Mouse (Mus musculus) v-Abl transformed pro-B cells (cell line): ENCODE results near the gene Klf3.

ENCODE experiments used
- in situ Hi-C, 2 experiments: fragments of 400-800 bp; cut with MboI; formaldehyde crosslinking; loops; one replicate each; pipeline ENCODE4 v1.15.1; 2025; ENCODE audit not compliant: unreplicated experiment in 2 of 2

The Klf3 gene

GRCm38 (mm10) chr5:64866331-64867050 lies 63.3 kb downstream of the Klf3 start:
- in situ Hi-C loops = loop anchor here in 1 of 2 experiments (25.0 kb wide), 1 partner anchor 954 kb away; no protein-coding TSS in a partner anchor

GRCm38 (mm10) chr5:64867124-64867523 lies 63.9 kb downstream of the Klf3 start:
- in situ Hi-C loops = loop anchor here in 1 of 2 experiments (25.0 kb wide), 1 partner anchor 955 kb away; no protein-coding TSS in a partner anchor

- in situ Hi-C loops = loop anchor here in 1 of 2 experiments (25.0 kb wide), 1 partner anchor 955 kb away; no protein-coding TSS in a partner anchor
Measured at GRCm38 (mm10) chr5:64867551-64867950, 64.4 kb downstream of the Klf3 start.

- in situ Hi-C loops = loop anchor here (25.0 kb wide), 2 partner anchors 336 to 811 kb away; partner anchors contain the start of gene Pds5a (in 1 of the 2)
Measured at GRCm38 (mm10) chr5:64876086-64876830, 73.1 kb downstream of the Klf3 start.

- in situ Hi-C loops = loop anchor here (25.0 kb wide), 2 partner anchors 335 to 810 kb away; partner anchors contain the start of gene Pds5a (in 1 of the 2)
Measured at GRCm38 (mm10) chr5:64877235-64878026, 74.2 kb downstream of the Klf3 start.

GRCm38 (mm10) chr5:64878027-64878425 lies 74.8 kb downstream of the Klf3 start:
- in situ Hi-C loops = loop anchor here (25.0 kb wide), 2 partner anchors 334 to 809 kb away; partner anchors contain the start of gene Pds5a (in 1 of the 2)

- in situ Hi-C loops = loop anchor here (25.0 kb wide), 2 partner anchors 334 to 809 kb away; partner anchors contain the start of gene Pds5a (in 1 of the 2)
Measured at GRCm38 (mm10) chr5:64878526-64878925, 75.3 kb downstream of the Klf3 start.

GRCm38 (mm10) chr5:64879241-64879640 lies 76.1 kb downstream of the Klf3 start:
- in situ Hi-C loops = loop anchor here (25.0 kb wide), 2 partner anchors 333 to 808 kb away; partner anchors contain the start of gene Pds5a (in 1 of the 2)

GRCm38 (mm10) chr5:64881559-64881958 lies 78.4 kb downstream of the Klf3 start:
- in situ Hi-C loops = loop anchor here (10.0 to 25.0 kb wide), 7 partner anchors 53 to 806 kb away; partner anchors contain the start of genes Tlr1 (in 2 of the 2), Lias (in 1 of the 2), Pds5a (in 1 of the 2) and Rpl9 (in 1 of the 2)

GRCm38 (mm10) chr5:64881976-64882375 lies 78.8 kb downstream of the Klf3 start:
- in situ Hi-C loops = loop anchor here (10.0 to 25.0 kb wide), 7 partner anchors 53 to 805 kb away; partner anchors contain the start of genes Tlr1 (in 2 of the 2), Lias (in 1 of the 2), Pds5a (in 1 of the 2) and Rpl9 (in 1 of the 2)
